Mouse (Mus musculus) intestine, embryonic 16.5 days (tissue): ENCODE data around the gene Ephb4. TPM values are rescaled to one million over a fixed set of nuclear protein-coding genes. Genes with fewer than 3 reads are reported as not detected.

ENCODE experiments used
- ATAC-seq: fragments of 200-750 bp; cut with Nextera tagmentation; 2 replicates; pipeline ENCODE4 v1.8.0; 2017; ENCODE audit warnings: moderate TSS enrichment, moderate library complexity
- H3K27ac ChIP-seq: fragments of 300-500 bp; sonication (generic); 2 replicates; pipeline ENCODE4 v1.5.1; 2014; ENCODE audit warnings: mild to moderate bottlenecking, low read length
- H3K27me3 ChIP-seq: fragments of 300-500 bp; sonication (generic); replicated peaks from 2 replicates; pipeline ENCODE4 v1.6.1; 2014; ENCODE audit warnings: low read length, control low read depth, mixed read lengths; ENCODE audit not compliant: control insufficient read depth, insufficient read depth
- H3K36me3 ChIP-seq: fragments of 300-500 bp; sonication (generic); 2 replicates; pipeline ENCODE4 v1.6.1; 2014; ENCODE audit warnings: low read length, control low read depth; ENCODE audit not compliant: control insufficient read depth, insufficient read depth
- H3K4me1 ChIP-seq: fragments of 300-500 bp; sonication (generic); 2 replicates; pipeline ENCODE4 v1.6.1; 2014; ENCODE audit warnings: low read length, control low read depth, mixed read lengths; ENCODE audit not compliant: control insufficient read depth, insufficient read depth
- H3K4me2 ChIP-seq: fragments of 300-500 bp; sonication (generic); 2 replicates; pipeline ENCODE4 v1.6.1; 2014; ENCODE audit warnings: low read depth, low read length, control low read depth
- H3K4me3 ChIP-seq: fragments of 300-500 bp; sonication (generic); 2 replicates; pipeline ENCODE4 v1.5.1; 2014; ENCODE audit warnings: mild to moderate bottlenecking, low read length
- H3K9ac ChIP-seq: fragments of 300-500 bp; sonication (generic); 2 replicates; pipeline ENCODE4 v1.6.1; 2014; ENCODE audit warnings: low read depth, low read length
- H3K9me3 ChIP-seq: fragments of 300-500 bp; sonication (generic); 2 replicates; pipeline ENCODE4 v1.6.1; 2016; ENCODE audit warnings: low read length, control low read depth; ENCODE audit not compliant: control insufficient read depth
- WGBS: fragments of 180-500 bp; shearing (Covaris S2); extraction: QIAGEN DNeasy Blood & Tissue Kit; methylation state at CpG from one replicate; pipeline ENCODE4 v1.1.7; 2014; 5-methylcytosine and 5-hydroxymethylcytosine counted together
- polyA plus RNA-seq: library from polyadenylated mRNA; unstranded; fragments of >200 nt; fragmentation: Nextera tagmentation; extraction: Ambion mirVana; gene quantifications from 2 replicates; pipeline ENCODE4 v1.2.1, GENCODE M21; 2015

Ephb4 gene
- polyA plus RNA-seq: 29.9 and 31.2 TPM in 2 replicates

DNA sequence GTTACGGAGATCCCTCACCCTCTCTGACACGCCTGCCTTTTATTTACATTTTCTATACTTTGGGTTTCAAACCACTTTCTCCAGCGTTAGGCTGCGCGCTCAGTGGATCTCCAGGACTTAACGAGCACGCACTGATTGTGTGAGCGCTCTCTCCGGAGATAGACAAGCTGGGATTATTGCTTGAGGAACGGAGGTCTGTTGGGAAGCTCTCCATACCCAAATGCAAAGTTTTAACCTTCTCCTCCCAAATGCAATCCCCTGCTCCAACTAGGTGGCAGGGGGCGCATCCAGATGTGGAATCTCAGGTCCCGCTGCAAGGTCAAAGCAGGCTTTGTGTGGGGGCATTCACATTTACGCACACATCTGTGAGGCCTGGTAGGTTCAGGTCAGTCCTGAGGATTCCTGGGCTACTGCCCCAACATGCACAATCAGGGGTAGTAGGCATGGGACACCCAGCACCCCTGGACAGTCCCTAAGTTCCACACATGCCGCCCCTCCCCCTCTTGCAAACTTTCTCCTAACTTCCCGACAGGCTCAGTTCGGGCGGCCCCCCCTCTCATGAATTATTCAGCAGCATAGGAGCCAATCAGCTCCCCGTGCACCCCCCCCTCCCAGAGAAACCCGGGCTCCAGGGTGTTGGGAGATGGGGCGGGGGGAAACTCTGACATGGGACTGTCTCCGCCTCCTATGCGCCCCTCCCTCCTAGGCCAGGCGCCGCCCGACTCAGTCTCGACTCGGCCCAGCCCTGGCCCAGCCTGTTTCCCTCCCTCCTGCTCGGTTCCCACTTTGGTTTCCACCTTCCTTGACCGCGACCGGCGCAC lies at the start of gene Ephb4:
Gene Ephb4, plus strand, starts transcription at position 726 of the 821 bp plus-strand sequence.
- Histone ChIP-seq H3K9me3 (no peaks in the 10 kb centered on the region), H3K27me3 (no peaks in the 10 kb centered on the region), H3K4me3 (peak within 1 kb of the TSS; percentile 74), H3K36me3 (no peaks in the 10 kb centered on the region), H3K9ac (peak within 1 kb of the TSS; percentile 95), H3K4me2 (peak within 1 kb of the TSS; percentile 84), H3K4me1 (peaks cover 49% of the 10 kb centered on the region), H3K27ac (peak within 1 kb of the TSS; percentile 98)
- peak; percentile 92 for ATAC-seq
- WGBS: under 1% methylated on average over 32 of the region's 32 CpGs

- Histone ChIP-seq H3K36me3 (peaks cover 36% of the 10 kb centered on the region), H3K4me3 (no peak overlapping the region), H3K27me3 (no peaks in the 10 kb centered on the region), H3K9me3 (no peaks in the 10 kb centered on the region), H3K9ac (no peak overlapping the region), H3K27ac (no peak overlapping the region), H3K4me1 (peaks cover 18% of the 10 kb centered on the region), H3K4me2 (no peak overlapping the region)
- 77% methylated on average over 20 of the region's 21 CpGs for WGBS
- ATAC-seq: no peak
These were observed 48.7 kb upstream of the Ephb4 start for GRCm38 (mm10) chr5:137301253-137301652.

DNA sequence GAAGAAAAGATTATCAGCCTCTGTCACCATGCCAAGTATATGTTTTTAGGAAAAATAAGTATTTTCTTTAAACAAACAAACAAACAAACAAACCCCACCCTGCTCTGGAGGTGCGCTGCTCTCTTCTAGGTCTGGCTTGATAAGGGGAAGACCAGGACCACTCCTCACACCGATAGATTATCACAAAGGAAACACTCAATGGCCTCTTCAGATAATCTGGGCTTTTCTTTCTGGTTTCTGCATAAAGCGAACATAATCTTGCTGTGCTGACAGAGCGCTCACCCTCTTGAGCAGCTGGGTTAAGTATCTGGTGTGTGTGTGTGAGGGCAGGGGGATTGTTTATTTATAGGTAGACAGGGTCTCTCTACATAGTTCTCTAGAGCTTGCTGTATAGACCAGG lies 46.3 kb upstream of the Ephb4 start:
- Histone ChIP-seq H3K4me3 (no peak overlapping the region), H3K27me3 (no peaks in the 10 kb centered on the region), H3K9ac (no peak overlapping the region), H3K36me3 (peaks cover 21% of the 10 kb centered on the region), H3K4me2 (no peak overlapping the region), H3K4me1 (peaks cover 19% of the 10 kb centered on the region), H3K27ac (no peak overlapping the region), H3K9me3 (0 out of 2 replicates have a peak, but pooled peaks cover 3% of the 10 kb centered on the region)
- ATAC-seq: no peak
- 71% methylated on average over 4 of the region's 4 CpGs for WGBS

- H3K27ac ChIP-seq: no peak overlapping the region
- no peak overlapping the region for H3K4me3 ChIP-seq
- peaks cover 19% of the 10 kb centered on the region for H3K4me1 ChIP-seq
- no peak for ATAC-seq
- H3K36me3 ChIP-seq: peaks cover 23% of the 10 kb centered on the region
- no peaks in the 10 kb centered on the region for H3K27me3 ChIP-seq
- no peak overlapping the region for H3K4me2 ChIP-seq
- H3K9ac ChIP-seq: no peak overlapping the region
- 64% methylated on average over 3 of the region's 3 CpGs for WGBS
- H3K9me3 ChIP-seq: 0 out of 2 replicates have a peak, but pooled peaks cover 3% of the 10 kb centered on the region
These were observed 45.7 kb upstream of the Ephb4 start for GRCm38 (mm10) chr5:137304165-137304564.

- Histone ChIP-seq H3K36me3 (peaks cover 29% of the 10 kb centered on the region), H3K27ac (no peak overlapping the region), H3K4me2 (peak overlapping the region; percentile 57; the same call in 1 of the 2 replicates), H3K9ac (no peak overlapping the region), H3K4me3 (peak overlapping the region; percentile 5; the same call in 1 of the 2 replicates), H3K27me3 (no peaks in the 10 kb centered on the region), H3K4me1 (peaks cover 19% of the 10 kb centered on the region), H3K9me3 (0 out of 2 replicates have a peak, but pooled peaks cover 3% of the 10 kb centered on the region)
- WGBS: 54% methylated on average over 4 of the region's 4 CpGs
- ATAC-seq: no peak
These were observed 45.1 kb upstream of the Ephb4 start for GRCm38 (mm10) chr5:137304816-137305215.

GRCm38 (mm10) chr5:137305822-137306221 lies 44.1 kb upstream of the Ephb4 start:
- Histone ChIP-seq H3K27me3 (no peaks in the 10 kb centered on the region), H3K4me3 (peak overlapping the region; percentile 88), H3K4me2 (peak overlapping the region; percentile 57), H3K9me3 (0 out of 2 replicates have a peak, but pooled peaks cover 3% of the 10 kb centered on the region), H3K9ac (peak overlapping the region; percentile 50), H3K27ac (no peak overlapping the region), H3K36me3 (peaks cover 28% of the 10 kb centered on the region), H3K4me1 (peaks cover 19% of the 10 kb centered on the region)
- 46% methylated on average over 3 of the region's 3 CpGs for WGBS
- no peak for ATAC-seq

DNA sequence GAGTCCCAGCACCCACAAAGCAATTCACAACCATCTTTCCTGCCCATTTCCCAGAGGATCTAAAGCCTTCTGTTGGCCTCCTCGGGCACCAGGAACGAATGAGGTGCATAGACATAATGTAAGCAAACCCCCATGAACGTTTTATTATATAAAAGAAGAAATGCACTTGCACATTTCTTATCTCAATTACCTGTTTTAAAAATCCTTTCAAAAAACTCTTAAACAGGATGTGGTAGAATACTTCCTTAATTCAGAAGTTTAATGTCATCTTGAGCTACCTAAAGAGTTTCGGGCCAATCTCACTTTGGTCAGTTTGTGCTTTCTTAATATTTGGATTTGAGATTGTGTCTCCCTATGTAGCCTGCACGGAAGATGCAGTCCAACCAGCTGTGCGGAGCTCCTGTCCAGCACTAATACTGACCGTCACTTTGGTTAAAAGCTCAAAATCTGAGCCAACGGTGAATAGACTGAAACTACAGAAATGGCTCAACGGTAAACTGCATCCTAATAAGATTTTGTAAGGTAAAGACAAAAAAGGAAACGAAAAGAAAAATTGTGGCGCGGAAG lies 43.4 kb upstream of the Ephb4 start:
- 9% methylated on average over 12 of the region's 12 CpGs for WGBS
- peak overlapping the region; percentile 94 for H3K27ac ChIP-seq
- 0 out of 2 replicates have a peak, but pooled peaks cover 3% of the 10 kb centered on the region for H3K9me3 ChIP-seq
- H3K27me3 ChIP-seq: no peaks in the 10 kb centered on the region
- H3K36me3 ChIP-seq: peaks cover 28% of the 10 kb centered on the region
- peak overlapping the region; percentile 57 for H3K4me2 ChIP-seq
- ATAC-seq: no peak
- H3K4me1 ChIP-seq: peaks cover 19% of the 10 kb centered on the region
- H3K9ac ChIP-seq: peak overlapping the region; percentile 95
- peak overlapping the region; percentile 88 for H3K4me3 ChIP-seq

GRCm38 (mm10) chr5:137307071-137307912 lies 42.6 kb upstream of the Ephb4 start, which contains the start of gene Srrt:
Srrt (minus strand) TSS chr5:137307674.
- H3K36me3 ChIP-seq: peaks cover 30% of the 10 kb centered on the region
- peak within 1 kb of the TSS; percentile 95 for H3K9ac ChIP-seq
- peak within 1 kb of the TSS; percentile 88 for H3K4me3 ChIP-seq
- H3K4me2 ChIP-seq: peak within 1 kb of the TSS; percentile 57
- peak; percentile 89 for ATAC-seq
- under 1% methylated on average over 69 of the region's 72 CpGs for WGBS
- 0 out of 2 replicates have a peak, but pooled peaks cover 3% of the 10 kb centered on the region for H3K9me3 ChIP-seq
- H3K27ac ChIP-seq: peak within 1 kb of the TSS; percentile 94
- H3K27me3 ChIP-seq: no peaks in the 10 kb centered on the region
- H3K4me1 ChIP-seq: peaks cover 26% of the 10 kb centered on the region
